Mouse (Mus musculus): ENCODE data around the gene Sart1. TPM values are rescaled to one million over a fixed set of nuclear protein-coding genes. Genes with fewer than 3 reads are reported as not detected.

Sart1 gene
- total RNA-seq (2012; rRNA removed), result 111 and 118 TPM in 2 replicates

- in situ Hi-C loops (cut with MboI; ENCODE audit: low sequenced_read_pairs in 2 of 2, unreplicated experiment in 2 of 2), result no loop called here
- H3K9ac ChIP-seq (ENCODE audit: insufficient read depth, low read depth, low read length, poor library complexity, severe bottlenecking), result peak within 1 kb of the TSS; percentile 94
- H3K4me1 ChIP-seq (ENCODE audit: control insufficient read depth in 2 of 2, insufficient read depth in 2 of 2, low read length in 2 of 2, poor library complexity in 1 of 2), result peaks cover 2 to 14% of the 10 kb centered on the region in 2 experiments; a peak in 1 of 4 replicates
- H3K36me3 ChIP-seq (ENCODE audit: control insufficient read depth, insufficient read depth, low read length, poor library complexity, severe bottlenecking), result peaks cover 19% of the 10 kb centered on the region
- TF ChIP-seq HCFC1 (IDR thresholded peaks at IDR 0.05; ENCODE audit: borderline replicate concordance, insufficient read depth, low read length), result peak; percentile 73; the same call in 1 of the 2 replicates
- no peak for TF ChIP-seq CHD2 (IDR thresholded peaks at IDR 0.05; ENCODE audit: low read depth, low read length)
- no peak for TF ChIP-seq ZNF384 (IDR thresholded peaks at IDR 0.05; ENCODE audit: low read depth, low read length)
- TF ChIP-seq MAFK (IDR thresholded peaks at IDR 0.05; ENCODE audit: insufficient read depth, low read depth, low read length), result no peak
- no peak for TF ChIP-seq ZC3H11A (IDR thresholded peaks at IDR 0.05; ENCODE audit: borderline replicate concordance, low read depth, low read length)
- peak within 1 kb of the TSS; percentile 70 for H3K27ac ChIP-seq (ENCODE audit: insufficient read depth, low read depth, low read length, poor library complexity, severe bottlenecking)
- DNase-seq (ENCODE audit: low read depth, low spot score), result peak; percentile 91
- H3K9me3 ChIP-seq (ENCODE audit: control insufficient read depth, insufficient read depth, low read depth, low read length), result no peaks in the 10 kb centered on the region
- H3K4me3 ChIP-seq (ENCODE audit: insufficient read depth in 1 of 2, low read depth in 1 of 2, low read length in 2 of 2, poor library complexity in 1 of 2, severe bottlenecking in 1 of 2), result peak within 1 kb of the TSS; percentile 94 to 96
These were observed at the start of gene Sart1 for GRCm38 (mm10) chr19:5388588-5389242. Gene Sart1 (minus strand): TSS chr19:5388703.

- DNase-seq (ENCODE audit: low read depth, low spot score), result no peak
- Histone ChIP-seq H3K4me3 (ENCODE audit: insufficient read depth in 1 of 2, low read depth in 1 of 2, low read length in 2 of 2, poor library complexity in 1 of 2, severe bottlenecking in 1 of 2) (no peak overlapping the region; a peak in 1 of 4 replicates), H3K9me3 (ENCODE audit: control insufficient read depth, insufficient read depth, low read depth, low read length) (no peaks in the 10 kb centered on the region), H3K4me1 (ENCODE audit: control insufficient read depth in 2 of 2, insufficient read depth in 2 of 2, low read length in 2 of 2, poor library complexity in 1 of 2) (peaks cover 3 to 8% of the 10 kb centered on the region in 2 experiments; a peak in 3 of 4 replicates), H3K36me3 (ENCODE audit: control insufficient read depth, insufficient read depth, low read length, poor library complexity, severe bottlenecking) (no peaks in the 10 kb centered on the region), H3K27ac (ENCODE audit: insufficient read depth, low read depth, low read length, poor library complexity, severe bottlenecking) (no peak overlapping the region), H3K9ac (ENCODE audit: insufficient read depth, low read depth, low read length, poor library complexity, severe bottlenecking) (no peak overlapping the region; the same call in 1 of the 2 replicates)
- TF ChIP-seq CHD2 (IDR thresholded peaks at IDR 0.05; ENCODE audit: low read depth, low read length), result no peak
- no peak for TF ChIP-seq HCFC1 (IDR thresholded peaks at IDR 0.05; ENCODE audit: borderline replicate concordance, insufficient read depth, low read length)
- no peak for TF ChIP-seq ZC3H11A (IDR thresholded peaks at IDR 0.05; ENCODE audit: borderline replicate concordance, low read depth, low read length)
- in situ Hi-C loops (cut with MboI; ENCODE audit: low sequenced_read_pairs in 2 of 2, unreplicated experiment in 2 of 2), result no loop called here
These were observed 45.4 kb upstream of the Sart1 start for GRCm38 (mm10) chr19:5433951-5434350.

GRCm38 (mm10) chr19:5432992-5433852, 44.7 kb upstream of the Sart1 start:
- Histone ChIP-seq H3K4me3 (ENCODE audit: insufficient read depth in 1 of 2, low read depth in 1 of 2, low read length in 2 of 2, poor library complexity in 1 of 2, severe bottlenecking in 1 of 2) (peak overlapping the region; percentile 44 to 53), H3K4me1 (ENCODE audit: control insufficient read depth in 2 of 2, insufficient read depth in 2 of 2, low read length in 2 of 2, poor library complexity in 1 of 2) (peaks cover 3 to 8% of the 10 kb centered on the region in 2 experiments; a peak in 3 of 4 replicates), H3K27ac (ENCODE audit: insufficient read depth, low read depth, low read length, poor library complexity, severe bottlenecking) (no peak overlapping the region), H3K9me3 (ENCODE audit: control insufficient read depth, insufficient read depth, low read depth, low read length) (no peaks in the 10 kb centered on the region), H3K9ac (ENCODE audit: insufficient read depth, low read depth, low read length, poor library complexity, severe bottlenecking) (peak overlapping the region; percentile 55), H3K36me3 (ENCODE audit: control insufficient read depth, insufficient read depth, low read length, poor library complexity, severe bottlenecking) (no peaks in the 10 kb centered on the region)
- in situ Hi-C loops (cut with MboI; ENCODE audit: low sequenced_read_pairs in 2 of 2, unreplicated experiment in 2 of 2), result no loop called here
- no peak for TF ChIP-seq ZNF384 (IDR thresholded peaks at IDR 0.05; ENCODE audit: low read depth, low read length)
- TF ChIP-seq CHD2 (IDR thresholded peaks at IDR 0.05; ENCODE audit: low read depth, low read length), result no peak
- no peak for TF ChIP-seq HCFC1 (IDR thresholded peaks at IDR 0.05; ENCODE audit: borderline replicate concordance, insufficient read depth, low read length)
- TF ChIP-seq MAFK (IDR thresholded peaks at IDR 0.05; ENCODE audit: insufficient read depth, low read depth, low read length), result no peak
- no peak for TF ChIP-seq ZC3H11A (IDR thresholded peaks at IDR 0.05; ENCODE audit: borderline replicate concordance, low read depth, low read length)
- DNase-seq (ENCODE audit: low read depth, low spot score), result no peak

GRCm38 (mm10) chr19:5431911-5432464, 43.5 kb upstream of the Sart1 start:
- no peak overlapping the region for H3K4me3 ChIP-seq (ENCODE audit: insufficient read depth in 1 of 2, low read depth in 1 of 2, low read length in 2 of 2, poor library complexity in 1 of 2, severe bottlenecking in 1 of 2)
- in situ Hi-C loops (cut with MboI; ENCODE audit: low sequenced_read_pairs in 2 of 2, unreplicated experiment in 2 of 2), result no loop called here
- 0 out of 2 replicates have a peak, but pooled peaks cover 3% of the 10 kb centered on the region for H3K36me3 ChIP-seq (ENCODE audit: control insufficient read depth, insufficient read depth, low read length, poor library complexity, severe bottlenecking)
- no peak overlapping the region for H3K27ac ChIP-seq (ENCODE audit: insufficient read depth, low read depth, low read length, poor library complexity, severe bottlenecking)
- no peak overlapping the region for H3K9ac ChIP-seq (ENCODE audit: insufficient read depth, low read depth, low read length, poor library complexity, severe bottlenecking)
- no peak for DNase-seq (ENCODE audit: low read depth, low spot score)
- H3K9me3 ChIP-seq (ENCODE audit: control insufficient read depth, insufficient read depth, low read depth, low read length), result no peaks in the 10 kb centered on the region
- no peak for TF ChIP-seq HCFC1 (IDR thresholded peaks at IDR 0.05; ENCODE audit: borderline replicate concordance, insufficient read depth, low read length)
- TF ChIP-seq ZNF384 (IDR thresholded peaks at IDR 0.05; ENCODE audit: low read depth, low read length), result no peak
- H3K4me1 ChIP-seq (ENCODE audit: control insufficient read depth in 2 of 2, insufficient read depth in 2 of 2, low read length in 2 of 2, poor library complexity in 1 of 2), result peaks cover 3 to 6% of the 10 kb centered on the region in 2 experiments; a peak in 3 of 4 replicates

Data from ES-E14 (cell line).